ENCODE assay signal across 17 mouse cellular contexts in the genomic region with DNA sequence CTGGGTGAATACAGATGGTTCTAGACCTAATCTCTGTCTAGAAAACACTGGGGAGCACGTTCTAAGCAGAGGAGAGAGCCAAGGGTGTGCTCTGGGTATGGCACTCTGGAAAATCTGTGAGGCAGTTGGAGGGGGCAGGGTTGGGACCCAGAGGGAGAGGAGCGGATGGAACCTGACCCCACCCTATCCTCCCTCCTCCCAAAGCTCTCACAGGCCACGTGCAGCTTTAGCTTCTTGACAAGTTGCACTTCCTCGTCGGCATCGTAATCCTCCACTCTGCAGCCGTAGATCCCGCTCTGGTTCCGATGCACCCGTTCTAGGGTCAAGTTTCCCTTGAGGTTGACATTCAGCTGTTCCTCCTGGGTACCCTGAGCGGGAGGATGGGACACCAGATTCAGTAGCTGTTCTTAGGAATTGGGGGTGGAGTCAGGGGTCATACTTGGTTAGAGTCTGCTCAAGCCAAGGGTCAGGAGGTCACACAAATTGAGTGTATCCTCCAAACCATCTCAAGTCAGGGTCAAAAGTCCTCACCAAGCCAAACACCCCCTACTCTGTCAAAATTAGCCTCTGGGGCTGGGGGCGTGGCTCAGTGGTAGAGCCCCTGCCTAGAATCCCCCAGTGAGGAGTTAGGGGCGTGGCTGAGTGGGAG. TPM values are rescaled to one million over a fixed set of nuclear protein-coding genes. Genes with fewer than 3 reads are reported as not detected.
DNase-seq lines count a peak whose midpoint lies in the region; ATAC-seq and TF ChIP-seq lines count a peak whose summit lies in the region.
"Had no signal": no experiment of that assay in that cellular context is flagged by ENCODE, and none has a peak within 500 bp of the region (broad histone marks: within the 10 kb centered on the region; RNA-seq: fewer than 3 reads in every experiment).

No protein-coding gene starts in this region.

- H3K36me3 ChIP-seq in heart, embryonic 11.5 days (ENCODE audit: control insufficient read depth, insufficient read depth, low read length) = peaks cover 7% of the 10 kb centered on the region; the same call in 1 of the 2 replicates
- H3K36me3 ChIP-seq in embryonic facial prominence, embryonic 10.5 days (replicated peaks) = peaks cover 58% of the 10 kb centered on the region
- H3K36me3 ChIP-seq: midbrain, embryonic 13.5 days had no signal

- H3K4me1 ChIP-seq in heart, embryonic 11.5 days (ENCODE audit: control insufficient read depth, insufficient read depth, low read length) = peaks cover 17% of the 10 kb centered on the region
- H3K4me1 ChIP-seq in lung, adult 2 months (ENCODE audit: control insufficient read depth, insufficient read depth, low read length) = peaks cover 2% of the 10 kb centered on the region
- H3K4me1 ChIP-seq in embryonic facial prominence, embryonic 10.5 days = peaks cover 9% of the 10 kb centered on the region
- H3K4me1 ChIP-seq: midbrain, embryonic 13.5 days had no signal

- intact Hi-C loops in heart, postnatal 36 days (cut with DNase I) = no loop called here

- no peak overlapping the region for H3K4me3 ChIP-seq in heart, embryonic 11.5 days (ENCODE audit: low read depth, low read length)
- no peak overlapping the region for H3K4me3 ChIP-seq in lung, adult 2 months (replicated peaks; ENCODE audit: extremely low read depth, low read depth, low read length)
- H3K4me3 ChIP-seq in embryonic facial prominence, embryonic 10.5 days = no peak overlapping the region
- H3K4me3 ChIP-seq: embryonic facial prominence, embryonic 12.5 days; left cerebral cortex, adult 2 months; limb, embryonic 10.5 days; midbrain, embryonic 13.5 days had no signal

- TF ChIP-seq CTCF in lung, adult 2 months (IDR thresholded peaks at IDR 0.05; ENCODE audit: insufficient read depth, low read length) = no peak

- WGBS in heart, embryonic 11.5 days (ENCODE audit: insufficient replicate concordance) = 78% methylated on average over 13 of the region's 13 CpGs
- 46% methylated on average over 13 of the region's 13 CpGs for WGBS in lung, adult 2 months
- 79% methylated on average over 13 of the region's 13 CpGs for WGBS in embryonic facial prominence, embryonic 10.5 days

- no peak overlapping the region; the same call in 1 of the 2 replicates for H3K27ac ChIP-seq in heart, embryonic 11.5 days (ENCODE audit: low read depth, low read length)
- no peak overlapping the region for H3K27ac ChIP-seq in embryonic facial prominence, embryonic 10.5 days (replicated peaks)
- H3K27ac ChIP-seq: embryonic facial prominence, embryonic 12.5 days; left cerebral cortex, adult 2 months; limb, embryonic 10.5 days; midbrain, embryonic 13.5 days had no signal

- DNase-seq in heart, postnatal 36 days = no peak
- peak; percentile 54 to 66 for DNase-seq in lung, adult 18-20 months
- DNase-seq in lung, adult 2 months = no peak
- DNase-seq in lung, postnatal 14 days = peak; percentile 23
- DNase-seq in embryo, embryonic 11 days = no peak
- DNase-seq in adrenal gland, adult 2 months = no peak
- no peak for DNase-seq in embryonic facial prominence, embryonic 10.5 days (ENCODE audit: low spot score)
- DNase-seq: B cell, adult 2 months; cerebellum, postnatal 25 days had no signal

- no peak for ATAC-seq in heart, embryonic 11.5 days (replicated peaks; ENCODE audit: insufficient number of reproducible peaks, low FRiP score, low TSS enrichment)
- ATAC-seq: forebrain, embryonic 16.5 days; midbrain, embryonic 13.5 days had no signal

- 0 out of 2 replicates have a peak overlapping the region, but pooled peaks have one; percentile 39 for H3K9ac ChIP-seq in heart, embryonic 11.5 days (ENCODE audit: low read depth, low read length)
- H3K9ac ChIP-seq: embryonic facial prominence, embryonic 12.5 days; midbrain, embryonic 13.5 days had no signal

- no peaks in the 10 kb centered on the region for H3K9me3 ChIP-seq in heart, embryonic 11.5 days (replicated peaks; ENCODE audit: control insufficient read depth, low read length)
- H3K9me3 ChIP-seq in embryonic facial prominence, embryonic 10.5 days = no peaks in the 10 kb centered on the region
- H3K9me3 ChIP-seq: embryonic facial prominence, embryonic 12.5 days; limb, embryonic 10.5 days; midbrain, embryonic 13.5 days had no signal

- no peak overlapping the region for H3K4me2 ChIP-seq in heart, embryonic 11.5 days
- H3K4me2 ChIP-seq: embryonic facial prominence, embryonic 12.5 days; liver, embryonic 11.5 days; midbrain, embryonic 13.5 days had no signal

- H3K27me3 ChIP-seq in heart, embryonic 11.5 days (ENCODE audit: control insufficient read depth, insufficient read depth, low read length) = no peaks in the 10 kb centered on the region
- peaks cover 8% of the 10 kb centered on the region for H3K27me3 ChIP-seq in embryonic facial prominence, embryonic 10.5 days (replicated peaks; ENCODE audit: low read depth, poor library complexity, severe bottlenecking)
- H3K27me3 ChIP-seq: embryonic facial prominence, embryonic 12.5 days had no signal

- TF ChIP-seq POLR2A in lung, adult 2 months (IDR thresholded peaks at IDR 0.05; ENCODE audit: borderline replicate concordance, extremely low read depth, low read depth, low read length) = no peak

RNA-seq across cellular contexts. Expression of gene Bcam, which starts 6.9 kb away (rescaled TPM):
- 163 and 173 TPM in 2 replicates for polyA plus RNA-seq in heart, embryonic 11.5 days (2014; fragmentation: Nextera tagmentation; extraction: Ambion mirVana)
- 100 to 1,000 TPM; 210 to 232 TPM for total RNA-seq in heart, postnatal 36 days (2021)
- 769 and 829 TPM in 2 replicates for polyA plus RNA-seq in lung, adult 2 months (2012; rRNA removed)
- 10 to 100 TPM; 35.9 to 61.1 TPM for total RNA-seq in adrenal gland, adult 2 months (2021)
- 103 and 108 TPM in 2 replicates for polyA plus RNA-seq in adrenal gland, adult 2 months (2012; rRNA removed)
- polyA plus RNA-seq in embryonic facial prominence, embryonic 10.5 days (2016; fragmentation: Nextera tagmentation; extraction: Ambion mirVana) = 68.3 and 79.4 TPM in 2 replicates

RNA-seq across cellular contexts. Expression of gene Nectin2, which starts 13.7 kb away (rescaled TPM):
- polyA plus RNA-seq in heart, embryonic 11.5 days (2014; fragmentation: Nextera tagmentation; extraction: Ambion mirVana) = 87.0 and 100 TPM in 2 replicates
- 10 to 100 TPM; 33.2 to 41.7 TPM for total RNA-seq in heart, postnatal 36 days (2021)
- polyA plus RNA-seq in lung, adult 2 months (2012; rRNA removed) = 70.9 and 74.7 TPM in 2 replicates
- total RNA-seq in adrenal gland, adult 2 months (2021) = 10 to 100 TPM; 76.9 to 98.1 TPM
- 138 and 165 TPM in 2 replicates for polyA plus RNA-seq in adrenal gland, adult 2 months (2012; rRNA removed)
- polyA plus RNA-seq in embryonic facial prominence, embryonic 10.5 days (2016; fragmentation: Nextera tagmentation; extraction: Ambion mirVana) = 110 TPM in 2 replicates

RNA-seq across cellular contexts. Expression of gene Cblc, which starts 32.7 kb away (rescaled TPM):
- polyA plus RNA-seq in heart, embryonic 11.5 days (2014; fragmentation: Nextera tagmentation; extraction: Ambion mirVana) = 0.20 and 0.24 TPM in 2 replicates
- under 1 TPM; 0.75 to 0.81 TPM for total RNA-seq in heart, postnatal 36 days (2021)
- polyA plus RNA-seq in lung, adult 2 months (2012; rRNA removed) = 16.1 and 21.9 TPM in 2 replicates
- not detected for total RNA-seq in adrenal gland, adult 2 months (2021)
- 0.60 TPM in 1 of 2 replicates, not detected in the other for polyA plus RNA-seq in adrenal gland, adult 2 months (2012; rRNA removed)
- 1.9 and 2.9 TPM in 2 replicates for polyA plus RNA-seq in embryonic facial prominence, embryonic 10.5 days (2016; fragmentation: Nextera tagmentation; extraction: Ambion mirVana)
- total RNA-seq: hematopoietic stem cell, adult 5-6 weeks; left cerebral cortex, adult 2 months had no signal
- polyA plus RNA-seq: forebrain, embryonic 16.5 days had no signal

RNA-seq across cellular contexts. Expression of gene Tomm40, which starts 48.7 kb away (rescaled TPM):
- polyA plus RNA-seq in heart, embryonic 11.5 days (2014; fragmentation: Nextera tagmentation; extraction: Ambion mirVana) = 142 and 154 TPM in 2 replicates
- 100 to 1,000 TPM in 1 of 2 experiments, 10 to 100 TPM in 1; 97.7 to 102 TPM for total RNA-seq in heart, postnatal 36 days (2021)
- 46.0 and 51.3 TPM in 2 replicates for polyA plus RNA-seq in lung, adult 2 months (2012; rRNA removed)
- 100 to 1,000 TPM; 115 to 143 TPM for total RNA-seq in adrenal gland, adult 2 months (2021)
- 164 and 165 TPM in 2 replicates for polyA plus RNA-seq in adrenal gland, adult 2 months (2012; rRNA removed)
- 216 and 221 TPM in 2 replicates for polyA plus RNA-seq in embryonic facial prominence, embryonic 10.5 days (2016; fragmentation: Nextera tagmentation; extraction: Ambion mirVana)

RNA-seq across cellular contexts. Expression of gene Bcl3, which starts 58.6 kb away (rescaled TPM):
- 1.0 and 1.5 TPM in 2 replicates for polyA plus RNA-seq in heart, embryonic 11.5 days (2014; fragmentation: Nextera tagmentation; extraction: Ambion mirVana)
- 1 to 10 TPM; 3.5 TPM for total RNA-seq in heart, postnatal 36 days (2021)
- polyA plus RNA-seq in lung, adult 2 months (2012; rRNA removed) = 38.7 and 71.2 TPM in 2 replicates
- 10 to 100 TPM; 26.7 to 34.1 TPM for total RNA-seq in adrenal gland, adult 2 months (2021)
- 155 and 161 TPM in 2 replicates for polyA plus RNA-seq in adrenal gland, adult 2 months (2012; rRNA removed)
- polyA plus RNA-seq in embryonic facial prominence, embryonic 10.5 days (2016; fragmentation: Nextera tagmentation; extraction: Ambion mirVana) = 1.7 TPM in 2 replicates

Comparison
In these comparisons a context has a peak if more than half of its experiments do, and no peak if none do; other contexts are left out.
1. DNase-seq: peak in lung, adult 18-20 months (2 of 2) and lung, postnatal 14 days (single experiment); none in heart, postnatal 36 days (0 of 2), lung, adult 2 months (single experiment), embryo, embryonic 11 days (single experiment), adrenal gland, adult 2 months (single experiment) and embryonic facial prominence, embryonic 10.5 days (single experiment).